Mouse (Mus musculus) heart, postnatal 0 days (tissue): ENCODE results near the gene Fam174b.

Source experiments
- CTCF ChIP-seq: IDR thresholded peaks from 2 replicates; pipeline ENCODE4 v1.5.1; 2016; ENCODE audit warnings: antibody characterized with exemption, control low read depth, low read depth
- EP300 ChIP-seq: IDR thresholded peaks from 2 replicates; pipeline ENCODE4 v1.6.1; 2016; ENCODE audit warnings: antibody characterized with exemption, low read depth

- TF ChIP-seq CTCF (peak; percentile 65), EP300 (no peak)
Observed at GRCm38 (mm10) chr7:73809261-73809660, 69.2 kb downstream of the Fam174b start.
